Mouse (Mus musculus) hindbrain, embryonic 16.5 days (tissue): ENCODE measurements around the gene Mybph. TPM values are rescaled to one million over a fixed set of nuclear protein-coding genes. Genes with fewer than 3 reads are reported as not detected.

Experiments used
- ATAC-seq: fragments of 200-750 bp; cut with Nextera tagmentation; 2 replicates; pipeline ENCODE4 v1.8.0; 2017; ENCODE audit warnings: moderate TSS enrichment, moderate library complexity
- H3K27ac ChIP-seq: fragments of 300-500 bp; sonication (generic); 2 replicates; pipeline ENCODE4 v1.5.1; 2014; ENCODE audit warnings: low read depth, mild to moderate bottlenecking, control low read depth, low read length, moderate library complexity
- H3K27me3 ChIP-seq: fragments of 300-500 bp; sonication (generic); replicated peaks from 2 replicates; pipeline ENCODE4 v1.6.1; 2014; ENCODE audit warnings: low read length; ENCODE audit not compliant: control insufficient read depth, insufficient read depth
- H3K36me3 ChIP-seq: fragments of 300-500 bp; sonication (generic); 2 replicates; pipeline ENCODE4 v1.6.1; 2014; ENCODE audit warnings: mild to moderate bottlenecking, low read length, moderate library complexity, mixed read lengths; ENCODE audit not compliant: control insufficient read depth, insufficient read depth
- H3K4me1 ChIP-seq: fragments of 300-500 bp; sonication (generic); 2 replicates; pipeline ENCODE4 v1.6.1; 2014; ENCODE audit warnings: low read depth, low read length; ENCODE audit not compliant: control insufficient read depth, insufficient read depth
- H3K4me2 ChIP-seq: fragments of 300-500 bp; sonication (generic); 2 replicates; pipeline ENCODE4 v1.6.1; 2014; ENCODE audit warnings: mild to moderate bottlenecking, low read length, control low read depth, moderate library complexity
- H3K4me3 ChIP-seq: fragments of 300-500 bp; sonication (generic); 2 replicates; pipeline ENCODE4 v1.5.1; 2014; ENCODE audit warnings: mild to moderate bottlenecking, low read length, control low read depth, moderate library complexity
- H3K9ac ChIP-seq: fragments of 300-500 bp; sonication (generic); 2 replicates; pipeline ENCODE4 v1.6.1; 2014; ENCODE audit warnings: low read depth, mild to moderate bottlenecking, control low read depth, low read length, moderate library complexity
- H3K9me3 ChIP-seq: fragments of 300-500 bp; sonication (generic); 2 replicates; pipeline ENCODE4 v1.6.1; 2014; ENCODE audit warnings: mild to moderate bottlenecking, low read length, moderate library complexity; ENCODE audit not compliant: control insufficient read depth
- WGBS: fragments of 180-500 bp; shearing (Covaris S2); extraction: QIAGEN DNeasy Blood & Tissue Kit; methylation state at CpG from one replicate; pipeline ENCODE4 v1.1.7; 2014; 5-methylcytosine and 5-hydroxymethylcytosine counted together
- polyA plus RNA-seq: library from polyadenylated mRNA; unstranded; fragments of >200 nt; fragmentation: Nextera tagmentation; extraction: Ambion mirVana; gene quantifications from 2 replicates; pipeline ENCODE4 v1.2.1, GENCODE M21; 2015

Mybph gene
- polyA plus RNA-seq, 1 experiment from 2014 or later, result 0.09 TPM

DNA sequence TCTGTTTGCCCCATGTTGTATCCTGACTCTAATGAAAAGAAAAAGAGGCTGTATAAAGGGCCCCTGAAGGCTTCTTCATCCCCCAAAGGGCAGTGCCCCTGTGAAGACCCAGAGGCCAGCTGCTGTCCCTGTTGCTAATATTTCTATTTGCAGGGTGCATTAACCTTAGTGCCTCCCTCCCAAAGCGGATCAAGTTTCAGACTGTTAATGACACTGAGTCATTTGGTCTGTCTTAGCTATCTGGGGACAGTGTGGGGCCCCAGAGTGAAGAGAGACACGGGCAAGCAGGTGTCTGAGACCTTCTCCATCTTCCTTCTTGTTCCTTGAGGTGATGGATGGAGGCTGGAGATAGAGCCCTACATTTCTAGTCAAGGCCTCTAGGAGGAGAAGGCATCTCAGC is 1.9 kb downstream of the Mybph start:
- Histone ChIP-seq H3K27me3 (no peaks in the 10 kb centered on the region), H3K4me1 (no peaks in the 10 kb centered on the region), H3K9ac (no peak overlapping the region), H3K4me3 (no peak overlapping the region), H3K9me3 (no peaks in the 10 kb centered on the region), H3K4me2 (no peak overlapping the region), H3K36me3 (no peaks in the 10 kb centered on the region), H3K27ac (no peak overlapping the region)
- ATAC-seq, result no peak
- WGBS, result 78% methylated on average over 2 of the region's 2 CpGs

DNA sequence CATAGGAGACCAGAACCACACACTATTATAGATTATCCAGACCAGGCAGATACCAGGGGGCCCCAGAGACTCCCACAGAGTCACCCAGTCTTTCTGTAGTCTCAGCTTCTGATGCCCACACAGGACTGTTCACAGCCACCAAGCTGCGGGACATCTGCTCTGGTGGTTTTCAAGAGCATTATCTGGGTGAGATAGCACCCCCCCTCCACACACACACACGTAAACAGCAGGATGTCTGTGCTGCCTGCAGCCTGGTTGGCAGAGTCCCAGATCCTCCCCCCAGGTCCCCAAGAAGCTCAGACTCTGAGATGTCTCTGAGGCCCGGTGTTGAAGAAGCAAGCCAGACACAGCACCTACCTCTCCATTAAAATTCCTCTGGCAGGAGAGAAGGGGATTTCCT is 2.3 kb downstream of the Mybph start:
- Histone ChIP-seq H3K27ac (no peak overlapping the region), H3K4me3 (no peak overlapping the region), H3K27me3 (no peaks in the 10 kb centered on the region), H3K4me2 (no peak overlapping the region), H3K9ac (no peak overlapping the region), H3K4me1 (no peaks in the 10 kb centered on the region), H3K9me3 (no peaks in the 10 kb centered on the region), H3K36me3 (no peaks in the 10 kb centered on the region)
- WGBS, result 34% methylated on average over 3 of the region's 3 CpGs
- no peak for ATAC-seq

DNA sequence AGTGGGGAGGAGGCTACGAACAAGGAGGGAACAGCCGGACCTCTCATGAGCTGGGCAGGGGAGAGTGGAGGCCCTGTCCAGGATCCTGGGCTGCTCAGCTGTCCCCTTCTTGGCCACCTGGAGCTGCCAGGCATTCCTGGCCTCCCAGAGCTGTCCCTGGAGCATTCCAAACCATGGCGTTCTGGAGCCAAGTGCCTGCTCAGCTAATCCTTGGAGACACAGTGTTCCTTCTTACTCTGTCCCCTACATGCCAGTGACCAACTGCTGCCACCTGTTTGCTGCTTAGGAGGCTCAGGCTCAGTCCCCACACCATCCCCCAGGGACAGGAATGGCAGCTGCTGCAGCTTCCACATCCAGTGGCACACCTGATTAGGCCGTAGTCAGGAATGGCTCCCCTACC is 2.7 kb downstream of the Mybph start:
- H3K27ac ChIP-seq, result no peak overlapping the region
- WGBS, result 31% methylated on average over 4 of the region's 4 CpGs
- H3K4me1 ChIP-seq, result no peaks in the 10 kb centered on the region
- H3K36me3 ChIP-seq, result no peaks in the 10 kb centered on the region
- no peak overlapping the region for H3K4me2 ChIP-seq
- H3K4me3 ChIP-seq, result no peak overlapping the region
- no peaks in the 10 kb centered on the region for H3K9me3 ChIP-seq
- no peak overlapping the region for H3K9ac ChIP-seq
- no peaks in the 10 kb centered on the region for H3K27me3 ChIP-seq
- no peak for ATAC-seq

DNA sequence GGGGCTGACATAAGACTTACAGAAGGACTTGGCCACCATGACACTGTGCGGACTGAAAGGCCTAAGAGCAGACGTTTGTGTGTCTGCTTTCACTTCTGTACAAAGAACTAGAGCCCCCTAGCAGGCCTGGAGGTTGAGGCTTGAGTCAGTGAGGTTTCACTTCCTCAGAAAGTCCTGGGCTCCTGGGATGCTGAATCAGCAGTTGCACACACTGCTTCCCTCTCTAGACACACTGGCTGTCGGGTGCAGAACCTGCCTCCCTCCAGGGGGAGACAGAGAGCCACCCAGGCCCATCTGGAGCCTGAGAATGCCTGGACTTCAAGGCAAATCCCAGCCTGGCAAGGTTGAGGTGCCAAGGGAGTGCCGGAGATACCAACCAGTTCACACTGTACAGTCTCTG is 3.1 kb downstream of the Mybph start:
- no peak overlapping the region for H3K4me3 ChIP-seq
- ATAC-seq, result no peak
- H3K4me1 ChIP-seq, result no peaks in the 10 kb centered on the region
- no peak overlapping the region for H3K27ac ChIP-seq
- H3K36me3 ChIP-seq, result no peaks in the 10 kb centered on the region
- no peaks in the 10 kb centered on the region for H3K27me3 ChIP-seq
- no peak overlapping the region for H3K9ac ChIP-seq
- no peak overlapping the region for H3K4me2 ChIP-seq
- WGBS, result 72% methylated on average over 4 of the region's 4 CpGs
- H3K9me3 ChIP-seq, result no peaks in the 10 kb centered on the region

DNA sequence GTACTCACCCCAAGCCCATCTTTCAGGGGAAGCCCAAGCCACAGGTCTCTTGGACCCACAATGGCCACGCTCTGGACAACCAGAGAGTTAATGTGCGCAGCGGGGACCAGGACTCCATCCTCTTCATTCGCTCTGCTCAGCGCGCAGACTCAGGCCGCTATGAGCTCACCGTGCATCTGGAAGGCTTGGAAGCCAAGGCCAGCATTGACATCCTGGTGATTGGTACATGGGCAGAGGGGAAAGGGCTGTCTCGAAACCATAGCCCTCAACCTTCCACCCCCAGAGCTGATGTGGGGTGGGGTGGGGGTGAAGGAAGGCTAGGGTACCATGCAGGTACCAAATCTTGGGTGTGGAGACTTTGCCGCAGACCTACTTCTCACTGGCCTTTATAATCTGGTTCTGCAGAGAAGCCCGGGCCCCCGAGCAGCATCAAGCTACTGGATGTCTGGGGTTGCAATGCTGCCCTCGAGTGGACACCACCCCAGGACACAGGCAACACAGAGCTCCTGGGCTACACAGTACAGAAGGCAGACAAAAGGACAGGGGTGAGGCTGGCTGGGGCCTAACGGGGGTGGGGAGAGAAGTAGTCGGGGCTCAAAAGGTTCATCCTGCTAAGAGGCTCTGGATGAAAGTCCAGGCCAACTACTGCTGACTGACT is 4.2 kb downstream of the Mybph start:
- Histone ChIP-seq H3K4me3 (no peak overlapping the region), H3K27me3 (no peaks in the 10 kb centered on the region), H3K36me3 (no peaks in the 10 kb centered on the region), H3K4me2 (no peak overlapping the region), H3K9me3 (no peaks in the 10 kb centered on the region), H3K9ac (no peak overlapping the region), H3K27ac (no peak overlapping the region), H3K4me1 (no peaks in the 10 kb centered on the region)
- 81% methylated on average over 15 of the region's 15 CpGs for WGBS
- no peak for ATAC-seq

DNA sequence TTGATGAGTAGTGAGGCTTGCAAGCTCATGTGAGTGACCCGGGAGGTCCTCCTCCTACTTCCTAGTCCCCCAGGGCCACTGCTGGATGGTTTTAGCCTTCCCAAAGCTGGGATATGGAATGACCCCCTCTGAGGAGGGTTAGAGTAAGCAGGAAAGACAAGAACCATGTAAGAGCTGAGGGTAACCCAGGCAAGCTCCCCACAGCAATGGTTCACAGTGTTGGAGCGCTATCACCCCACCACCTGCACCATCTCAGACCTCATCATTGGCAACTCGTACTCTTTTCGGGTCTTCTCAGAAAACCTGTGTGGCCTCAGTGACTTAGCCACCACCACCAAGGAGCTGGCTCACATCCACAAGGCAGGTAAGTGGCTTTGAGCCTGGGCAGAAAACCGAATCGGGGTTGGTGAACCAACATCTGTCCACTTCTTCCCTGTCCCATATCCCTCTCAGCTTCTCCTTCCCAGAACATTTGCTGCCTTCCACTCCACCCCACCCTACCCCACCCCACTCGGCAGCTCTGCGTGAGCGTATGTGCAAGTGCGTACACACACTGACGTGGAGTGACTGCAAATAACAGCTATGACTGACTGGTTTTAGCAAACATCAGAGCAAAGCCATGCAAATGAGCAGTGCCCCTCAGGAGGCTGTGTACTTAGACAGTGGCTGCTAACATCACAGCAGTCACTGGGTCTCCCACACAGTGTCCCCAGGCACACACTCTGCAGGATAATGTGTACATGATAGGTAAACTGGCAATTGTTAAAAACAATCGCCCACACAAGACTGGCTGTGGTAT is 5.1 kb downstream of the Mybph start:
- Histone ChIP-seq H3K4me3 (no peak overlapping the region), H3K4me2 (no peak overlapping the region), H3K27ac (no peak overlapping the region), H3K4me1 (no peaks in the 10 kb centered on the region), H3K9ac (no peak overlapping the region), H3K27me3 (no peaks in the 10 kb centered on the region), H3K9me3 (no peaks in the 10 kb centered on the region), H3K36me3 (no peaks in the 10 kb centered on the region)
- WGBS, result 73% methylated on average over 12 of the region's 12 CpGs
- ATAC-seq, result no peak

DNA sequence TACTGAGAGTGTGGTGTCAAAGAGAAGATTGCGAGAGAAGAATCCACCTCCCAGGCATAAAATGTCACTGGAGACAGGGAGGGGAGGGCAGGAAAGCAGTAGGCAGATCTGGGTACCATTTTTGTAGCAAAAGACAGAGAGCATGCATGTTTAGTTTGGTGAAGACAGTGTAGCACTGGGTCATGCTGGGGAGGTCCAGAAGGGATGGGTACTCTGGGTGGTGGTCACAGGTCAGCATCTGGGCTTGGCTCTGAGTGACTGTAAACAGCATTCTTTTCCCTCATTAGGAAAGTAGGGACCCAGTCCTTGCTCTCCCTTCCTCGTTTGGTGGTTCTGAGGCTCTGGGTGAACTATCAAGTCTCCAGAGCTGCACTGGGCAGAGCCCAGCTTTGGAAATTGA is 7.2 kb downstream of the Mybph start:
- Histone ChIP-seq H3K9ac (no peak overlapping the region), H3K4me3 (no peak overlapping the region), H3K9me3 (no peaks in the 10 kb centered on the region), H3K27ac (no peak overlapping the region), H3K4me2 (no peak overlapping the region), H3K4me1 (no peaks in the 10 kb centered on the region; the same call in 1 of the 2 replicates), H3K36me3 (no peaks in the 10 kb centered on the region), H3K27me3 (no peaks in the 10 kb centered on the region)
- ATAC-seq, result no peak
- WGBS, result 69% methylated on average over 2 of the region's 2 CpGs

DNA sequence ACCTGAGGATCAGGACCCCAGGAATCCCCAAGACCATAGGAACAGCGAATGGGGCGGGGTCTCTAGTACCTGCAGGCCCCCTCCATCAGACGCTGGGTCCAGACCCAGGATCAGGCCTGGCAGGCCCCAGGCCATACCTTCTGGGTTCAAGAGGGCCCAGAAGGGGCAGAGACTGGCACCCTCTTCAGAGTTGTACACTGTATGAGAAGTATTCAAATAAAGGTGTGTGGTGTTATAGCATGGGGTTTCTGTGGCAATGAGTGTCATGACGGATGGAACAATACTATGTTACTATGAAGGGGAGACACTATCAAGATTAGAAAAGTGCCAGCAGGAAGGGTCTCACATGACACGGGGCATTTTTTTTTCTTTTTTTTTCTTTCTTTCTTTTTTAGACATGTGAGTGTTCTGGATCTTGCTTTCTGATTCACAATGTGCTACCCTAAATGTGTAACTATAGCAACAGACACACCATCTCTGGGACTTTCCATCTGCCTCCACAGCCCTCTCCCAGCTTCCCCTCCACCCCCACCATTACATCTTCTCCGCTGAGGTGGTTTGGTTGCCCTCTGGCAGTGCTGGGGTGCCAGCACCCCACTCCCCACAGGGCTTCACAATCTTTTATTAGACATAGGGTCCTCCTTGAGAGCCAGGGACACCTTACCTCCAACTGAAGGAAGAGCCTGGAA is 7.9 kb downstream of the Mybph start:
- no peak for ATAC-seq
- H3K4me2 ChIP-seq, result no peak overlapping the region
- H3K9me3 ChIP-seq, result no peaks in the 10 kb centered on the region
- H3K4me1 ChIP-seq, result no peaks in the 10 kb centered on the region; the same call in 1 of the 2 replicates
- no peaks in the 10 kb centered on the region for H3K27me3 ChIP-seq
- H3K9ac ChIP-seq, result no peak overlapping the region
- H3K4me3 ChIP-seq, result no peak overlapping the region
- H3K27ac ChIP-seq, result no peak overlapping the region
- WGBS, result 89% methylated on average over 6 of the region's 6 CpGs
- H3K36me3 ChIP-seq, result no peaks in the 10 kb centered on the region

DNA sequence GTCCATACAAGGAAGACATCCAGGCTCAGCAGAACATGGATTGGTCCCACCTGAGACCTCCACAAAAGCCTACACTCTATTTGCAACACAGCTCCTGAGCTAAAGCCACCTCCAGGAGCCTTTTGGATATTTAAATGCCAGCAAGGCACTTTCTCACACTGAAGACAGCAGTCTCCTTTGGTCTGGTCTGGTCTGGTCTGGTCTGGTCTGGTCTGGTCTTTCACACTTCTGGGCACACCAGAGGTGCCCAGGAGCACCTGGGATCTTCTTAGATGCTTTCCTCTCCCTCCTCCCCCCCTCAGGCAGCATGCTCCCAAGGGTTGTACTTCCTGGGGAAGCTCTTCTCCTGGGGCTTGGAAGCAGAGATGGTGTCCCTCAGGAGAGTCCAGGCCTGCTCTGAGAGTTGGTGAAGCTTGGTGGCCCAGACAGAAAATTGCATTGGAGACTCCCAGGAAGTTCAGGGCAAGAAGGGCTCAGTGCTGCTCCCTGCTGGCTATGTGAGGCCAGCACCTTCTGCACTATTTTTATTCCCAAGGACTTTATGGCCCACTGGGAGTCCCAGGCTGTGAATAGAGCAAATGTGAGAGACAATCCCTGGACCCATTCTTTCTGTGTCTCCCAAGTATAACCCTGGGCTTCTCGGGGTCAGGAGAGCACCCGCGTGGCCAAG is 8.6 kb downstream of the Mybph start:
- no peaks in the 10 kb centered on the region for H3K27me3 ChIP-seq
- no peak overlapping the region for H3K4me3 ChIP-seq
- H3K36me3 ChIP-seq, result no peaks in the 10 kb centered on the region
- no peak overlapping the region for H3K27ac ChIP-seq
- WGBS, result 40% methylated on average over 3 of the region's 3 CpGs
- no peaks in the 10 kb centered on the region for H3K9me3 ChIP-seq
- no peaks in the 10 kb centered on the region; the same call in 1 of the 2 replicates for H3K4me1 ChIP-seq
- H3K4me2 ChIP-seq, result no peak overlapping the region
- no peak for ATAC-seq
- H3K9ac ChIP-seq, result no peak overlapping the region
